Mouse (Mus musculus): Measurements from ENCODE around the gene E130114P18Rik. TPM values are rescaled to one million over a fixed set of nuclear protein-coding genes. Genes with fewer than 3 reads are reported as not detected.

E130114P18Rik gene
- total RNA-seq, 2 experiments from 2014 or later, result not detected

DNA sequence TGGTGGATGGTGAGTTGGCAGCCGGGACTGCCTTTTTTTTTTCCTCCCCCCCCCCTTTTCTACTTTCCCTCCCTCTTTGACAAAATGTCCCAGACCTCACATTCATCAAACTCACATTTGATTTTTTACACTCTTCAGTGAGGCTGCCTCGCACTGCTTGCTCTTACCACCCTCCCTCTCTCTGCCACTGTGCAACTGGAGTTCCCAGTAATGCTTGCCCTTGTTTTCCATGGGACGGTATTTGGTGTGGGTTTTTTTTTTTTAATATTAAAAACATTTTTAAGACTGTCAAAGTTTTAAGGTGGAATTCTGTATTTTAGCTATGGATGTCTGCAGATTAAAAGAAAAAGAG is 195.8 kb downstream of the E130114P18Rik start:
- ATAC-seq (replicated peaks; ENCODE audit: poor library complexity, severe bottlenecking), result no peak

DNA sequence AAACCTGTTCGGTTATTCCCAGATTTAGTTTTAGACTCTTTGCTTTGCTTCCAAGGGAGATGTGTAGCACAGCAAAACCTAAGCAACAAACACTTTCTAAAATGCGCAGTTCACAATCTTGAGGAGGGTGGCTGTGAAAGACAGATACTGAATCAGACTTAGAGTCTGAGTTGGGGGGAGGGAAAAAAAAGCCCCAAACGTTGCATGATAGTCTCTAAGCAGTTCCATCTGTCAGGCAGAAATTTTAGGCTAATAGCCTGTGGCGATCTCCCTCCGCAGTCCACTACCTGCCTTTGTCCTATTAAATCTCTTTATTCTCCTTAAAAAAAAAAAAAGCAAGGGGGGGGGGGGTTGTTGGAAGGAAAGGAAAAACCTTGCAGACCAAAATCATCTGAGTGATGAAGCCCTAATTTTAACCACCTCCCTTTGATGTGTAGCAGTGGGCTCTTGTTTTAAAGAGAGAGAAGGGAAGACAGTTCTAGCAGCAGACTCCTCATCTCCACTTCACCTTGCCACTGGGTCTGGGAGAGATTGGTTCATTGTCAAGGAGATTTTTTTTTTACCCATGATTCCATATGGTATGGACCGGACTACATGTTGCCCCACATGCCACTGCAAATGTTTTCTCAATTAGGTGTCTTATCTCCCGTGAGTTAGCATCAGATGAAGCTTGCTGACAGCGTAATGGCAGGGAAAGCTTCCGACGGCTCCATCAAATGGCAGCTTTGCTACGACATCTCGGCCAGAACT is 196.4 kb downstream of the E130114P18Rik start:
- ATAC-seq (replicated peaks; ENCODE audit: poor library complexity, severe bottlenecking), result no peak

DNA sequence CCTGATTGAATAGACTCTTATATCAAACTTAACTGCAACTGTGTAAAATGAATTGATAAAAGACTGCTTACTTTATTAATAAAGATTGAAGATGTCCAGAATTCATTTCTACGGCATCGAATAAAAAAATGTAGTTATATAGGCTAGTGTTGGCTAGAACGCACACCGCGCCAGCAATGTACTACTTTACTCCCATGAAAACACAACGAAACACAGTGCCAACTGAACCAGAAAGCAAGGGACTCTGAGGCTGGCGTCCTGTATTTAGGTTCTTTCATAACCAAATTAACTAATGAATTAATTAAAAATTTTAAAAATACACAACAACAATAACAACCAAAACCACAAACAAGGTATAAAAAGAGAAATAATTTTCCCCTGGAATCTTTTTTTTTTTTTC is 197.0 kb downstream of the E130114P18Rik start:
- ATAC-seq (replicated peaks; ENCODE audit: poor library complexity, severe bottlenecking), result no peak

DNA sequence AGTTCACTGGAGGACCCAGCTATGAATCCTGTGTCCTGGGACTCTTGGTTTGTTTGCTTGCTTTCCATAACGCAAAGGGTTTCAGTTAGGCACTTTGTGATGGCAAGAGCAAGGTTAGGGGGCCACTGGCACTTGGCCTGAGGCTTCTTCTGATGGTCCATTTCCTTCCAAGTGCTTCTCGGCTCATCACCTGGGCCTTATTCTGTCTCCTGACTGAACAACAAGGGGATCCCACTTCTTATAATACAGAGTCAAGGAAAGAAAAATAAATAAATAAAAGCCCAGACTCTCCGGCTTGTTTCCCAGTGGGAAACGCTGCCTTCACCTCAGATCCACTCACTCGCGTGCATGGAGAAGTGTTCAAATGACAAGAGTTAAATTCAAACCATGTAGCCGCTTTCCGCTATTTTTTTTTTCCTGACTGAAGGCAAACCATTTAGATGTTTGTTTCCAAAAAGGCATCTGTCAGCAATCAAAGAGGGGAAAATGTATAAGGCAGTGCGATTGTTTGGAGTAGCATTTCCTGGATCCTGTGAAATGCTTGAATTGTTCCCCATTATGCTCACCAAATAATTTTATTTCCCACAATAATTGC is 199.2 kb downstream of the E130114P18Rik start:
- ATAC-seq (replicated peaks; ENCODE audit: poor library complexity, severe bottlenecking), result no peak

DNA sequence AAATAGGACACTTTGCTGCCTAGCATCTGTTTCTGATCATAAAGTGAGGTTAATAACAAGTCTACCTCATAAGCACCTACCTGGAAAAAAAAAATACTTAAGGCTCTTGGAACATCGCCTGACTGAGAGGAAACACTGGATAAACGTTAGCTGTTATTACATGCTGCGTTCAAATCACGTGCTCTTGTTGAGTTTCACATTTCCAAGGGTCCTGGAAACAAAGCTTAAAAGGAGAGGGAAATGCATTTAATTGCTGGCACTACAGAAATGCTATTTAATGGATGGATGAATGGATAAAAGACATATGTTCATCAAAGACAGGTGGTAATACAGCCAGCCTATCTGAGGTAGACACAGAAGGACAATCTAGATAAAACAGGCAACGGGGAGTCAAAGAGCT is 200.4 kb downstream of the E130114P18Rik start:
- no peak for ATAC-seq (replicated peaks; ENCODE audit: poor library complexity, severe bottlenecking)

DNA sequence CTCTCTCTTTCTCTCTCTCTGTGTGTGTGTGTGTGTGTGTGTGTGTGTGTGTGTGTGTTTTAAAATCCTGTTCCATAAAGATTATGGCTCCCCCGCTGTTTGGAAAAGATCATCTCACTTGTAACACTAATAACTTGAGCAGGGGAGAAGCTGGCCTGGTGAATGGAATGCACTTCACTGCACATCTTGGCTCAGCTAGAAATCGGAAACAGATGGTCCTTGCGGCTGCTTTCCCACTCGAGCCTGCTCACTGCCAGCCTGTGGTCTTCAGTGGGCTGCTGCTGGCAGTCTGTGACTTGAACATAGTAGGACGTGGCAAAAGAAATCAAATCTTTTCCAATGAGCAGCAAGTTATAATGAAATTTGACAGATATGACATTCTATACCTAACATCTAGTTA is 202.4 kb downstream of the E130114P18Rik start:
- no peak for ATAC-seq (replicated peaks; ENCODE audit: poor library complexity, severe bottlenecking)

DNA sequence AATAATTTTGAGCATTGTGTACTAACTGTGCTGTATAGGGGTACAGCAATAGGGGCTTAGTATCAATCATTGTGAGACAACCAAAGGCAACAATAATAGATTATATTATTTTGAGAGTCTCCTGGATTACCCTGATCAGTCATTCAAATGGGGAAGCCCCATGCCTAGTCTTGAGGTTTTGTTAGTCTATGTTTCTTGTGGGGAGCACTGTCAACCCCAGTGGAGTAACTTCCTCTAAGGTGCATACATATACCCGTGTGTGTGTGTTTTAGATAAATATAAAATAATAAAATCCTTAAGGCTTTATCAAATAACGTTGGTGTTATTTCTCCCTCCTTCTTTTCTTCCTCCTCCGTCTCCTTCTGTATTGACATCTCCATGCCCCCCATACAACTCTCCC is 208.6 kb downstream of the E130114P18Rik start:
- ATAC-seq (replicated peaks; ENCODE audit: poor library complexity, severe bottlenecking), result peak; percentile 67

DNA sequence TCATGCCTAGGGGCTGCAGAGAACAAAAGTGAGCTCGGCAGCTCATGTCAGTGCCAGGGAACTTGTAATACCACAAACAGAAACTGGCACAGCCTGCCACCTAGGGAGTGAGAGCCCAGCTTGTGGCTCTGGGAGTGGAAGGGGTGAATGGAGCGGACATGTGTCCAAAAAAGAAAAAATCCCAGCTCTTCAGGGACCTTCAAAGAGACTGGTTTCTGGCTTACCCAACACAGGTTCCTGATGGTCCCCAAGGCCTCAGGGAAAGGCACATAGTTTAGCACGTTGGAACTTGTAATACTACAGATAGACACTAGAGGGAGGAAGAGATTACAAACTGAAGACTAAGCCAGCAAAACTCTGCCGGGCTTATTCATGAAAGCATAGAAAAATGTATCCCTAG is 213.2 kb downstream of the E130114P18Rik start:
- peak; percentile 92 for ATAC-seq (replicated peaks; ENCODE audit: poor library complexity, severe bottlenecking)

DNA sequence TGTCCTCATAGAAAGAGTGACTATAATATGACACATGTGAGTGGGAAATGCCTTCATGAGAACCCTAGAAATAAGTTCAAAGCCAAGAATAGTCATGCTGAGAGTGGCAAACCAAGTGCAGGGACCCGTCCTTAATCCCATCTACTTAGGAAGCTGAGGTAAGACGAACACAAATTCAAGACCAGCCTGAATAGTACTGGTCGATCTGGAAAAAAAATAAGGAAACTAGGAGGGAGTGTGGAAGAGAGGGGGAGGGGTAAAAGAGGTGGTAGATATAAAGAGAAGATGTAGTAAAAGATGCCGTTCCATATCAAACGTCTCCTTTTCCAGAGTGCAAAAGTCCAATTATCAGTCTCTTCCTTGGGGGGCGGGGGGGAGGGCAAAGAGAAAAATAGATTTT is 213.7 kb downstream of the E130114P18Rik start:
- ATAC-seq (replicated peaks; ENCODE audit: poor library complexity, severe bottlenecking), result no peak

DNA sequence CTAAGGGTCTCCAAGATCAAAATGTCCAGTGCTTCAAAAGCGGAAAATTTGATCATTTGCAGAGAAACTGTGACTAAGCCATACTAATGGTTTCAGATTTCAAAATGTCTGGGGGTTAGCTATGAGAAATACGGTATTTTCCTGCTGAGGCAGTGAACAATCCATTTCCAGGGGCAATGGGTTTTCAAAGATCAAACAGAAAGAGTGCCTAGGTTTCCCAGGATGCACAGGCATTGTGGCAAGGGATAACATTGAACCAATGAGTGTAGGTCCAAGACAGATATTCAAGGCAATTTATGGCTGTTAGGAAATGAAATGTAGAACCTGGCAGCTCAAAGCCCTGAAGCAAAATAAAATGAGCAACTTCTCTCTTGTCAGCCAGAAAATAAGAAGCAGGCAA is 220.3 kb downstream of the E130114P18Rik start:
- no peak for ATAC-seq (replicated peaks; ENCODE audit: poor library complexity, severe bottlenecking)

DNA sequence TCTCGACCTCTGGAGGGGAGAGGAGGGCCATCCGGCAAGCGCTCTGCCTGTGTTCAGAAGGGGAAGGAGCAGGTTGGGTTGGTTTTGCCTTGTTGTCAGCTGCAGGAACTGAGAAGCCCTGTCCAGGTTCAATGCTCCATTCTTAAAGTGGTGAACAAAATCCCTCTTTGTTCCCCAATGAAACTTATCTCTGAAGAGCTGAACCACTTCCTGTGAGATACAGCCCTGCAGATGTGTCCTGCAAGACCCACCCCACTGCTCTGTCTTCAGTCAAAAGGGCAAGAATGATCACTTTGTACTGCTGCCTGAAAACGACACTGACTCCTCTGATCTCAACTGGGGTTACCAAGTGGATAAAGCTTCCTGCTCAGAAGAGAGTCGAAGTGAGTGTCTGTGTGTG is 233.9 kb downstream of the E130114P18Rik start:
- ATAC-seq (replicated peaks; ENCODE audit: poor library complexity, severe bottlenecking), result peak; percentile 90

DNA sequence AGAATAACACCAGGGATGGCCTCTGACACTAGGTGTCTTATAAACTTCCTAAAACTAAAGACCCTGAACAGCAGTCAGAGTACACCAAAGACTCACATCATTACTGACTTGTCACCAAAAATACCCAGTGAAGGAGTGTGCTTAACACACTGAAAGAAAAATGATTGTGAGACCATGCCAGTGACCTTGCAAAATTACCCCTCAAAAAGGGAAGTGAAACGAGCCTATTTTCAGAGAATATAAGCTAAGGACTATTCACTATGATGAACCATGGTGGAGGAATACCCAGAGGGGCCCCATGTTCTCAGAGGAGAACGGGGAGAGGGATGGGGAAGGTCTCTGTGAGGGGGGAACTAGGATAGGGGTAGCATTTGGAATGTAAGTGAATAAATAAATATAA is 245.8 kb downstream of the E130114P18Rik start:
- ATAC-seq (replicated peaks; ENCODE audit: poor library complexity, severe bottlenecking), result peak; percentile 99

DNA sequence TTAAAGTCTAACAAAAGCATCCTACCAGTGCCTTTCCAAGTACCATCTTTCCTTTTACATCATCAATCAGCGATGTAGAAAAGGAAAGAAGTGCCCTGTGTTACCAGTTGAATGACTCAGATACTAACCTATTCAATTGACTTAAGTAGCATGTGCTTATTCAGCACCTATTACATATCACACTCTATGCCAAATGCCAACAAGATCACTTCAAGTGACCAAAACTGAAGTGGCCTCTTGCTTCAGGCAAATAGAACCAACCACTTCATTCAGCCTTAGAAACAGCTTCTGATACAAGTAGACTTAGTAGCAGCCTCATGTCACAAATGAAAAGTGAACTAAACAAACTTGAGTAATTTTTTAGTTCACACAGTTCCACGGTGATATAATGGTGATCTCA is 249.4 kb downstream of the E130114P18Rik start:
- no peak for ATAC-seq (replicated peaks; ENCODE audit: poor library complexity, severe bottlenecking)

Other genes with a start within 250 kb of the E130114P18Rik start
- gene Nfia, start 5.3 kb downstream of the E130114P18Rik start, total RNA-seq (2014; fragmentation: Nextera tagmentation), result 5.6 and 14.0 TPM in 2 replicates
- gene Nfia, start 5.3 kb downstream of the E130114P18Rik start, total RNA-seq (2017), result 2.6 and 3.5 TPM in 2 replicates